Mouse (Mus musculus): Measurements from ENCODE around the gene Sim2. TPM values are rescaled to one million over a fixed set of nuclear protein-coding genes. Genes with fewer than 3 reads are reported as not detected.

Gene Sim2
- polyA plus RNA-seq, 1 experiment = not detected

DNA sequence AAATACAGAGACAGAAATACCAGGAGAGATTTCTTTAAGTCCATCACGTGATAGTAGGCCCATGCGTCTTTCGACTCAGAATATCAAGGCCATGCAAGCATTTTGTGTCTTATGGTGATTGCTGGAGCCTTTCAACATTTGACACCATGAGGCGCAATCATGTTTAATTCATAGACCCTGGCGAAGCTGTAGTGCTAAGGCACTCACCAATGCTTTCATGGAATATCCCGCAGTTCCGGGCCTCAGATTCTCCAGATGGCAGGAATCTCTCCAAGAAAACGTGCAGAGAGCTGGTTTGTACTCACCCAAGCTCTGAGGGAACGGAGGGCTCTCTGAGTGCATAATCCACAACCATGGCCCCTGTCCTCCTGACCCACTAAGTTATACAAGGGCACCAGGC is 13.8 kb upstream of the Sim2 start:
- H3K9ac ChIP-seq (ENCODE audit: low read depth, poor library complexity, severe bottlenecking) = no peak overlapping the region
- H3K4me1 ChIP-seq (ENCODE audit: control insufficient read depth, insufficient read depth, low read length) = no peaks in the 10 kb centered on the region
- no peak overlapping the region for H3K4me3 ChIP-seq (ENCODE audit: low read depth, low read length)
- no peak overlapping the region for H3K27ac ChIP-seq (ENCODE audit: insufficient read depth, low read length)
- H3K36me3 ChIP-seq (ENCODE audit: control insufficient read depth, insufficient read depth, low read length, poor library complexity, severe bottlenecking) = no peaks in the 10 kb centered on the region
- TF ChIP-seq EP300 (IDR thresholded peaks at IDR 0.05; ENCODE audit: insufficient read depth, low read depth, low read length) (no peak), POLR2A (IDR thresholded peaks at IDR 0.05; ENCODE audit: insufficient read depth, low read length) (no peak), CTCF (IDR thresholded peaks at IDR 0.05; ENCODE audit: low read depth, low read length) (no peak)
- no peaks in the 10 kb centered on the region for H3K27me3 ChIP-seq (ENCODE audit: control insufficient read depth, insufficient read depth, low read length, poor library complexity, severe bottlenecking)
- H3K9me3 ChIP-seq (replicated peaks; ENCODE audit: control insufficient read depth, insufficient read depth, low read length, poor library complexity, severe bottlenecking) = peaks cover 4% of the 10 kb centered on the region; the same call in 1 of the 2 replicates

DNA sequence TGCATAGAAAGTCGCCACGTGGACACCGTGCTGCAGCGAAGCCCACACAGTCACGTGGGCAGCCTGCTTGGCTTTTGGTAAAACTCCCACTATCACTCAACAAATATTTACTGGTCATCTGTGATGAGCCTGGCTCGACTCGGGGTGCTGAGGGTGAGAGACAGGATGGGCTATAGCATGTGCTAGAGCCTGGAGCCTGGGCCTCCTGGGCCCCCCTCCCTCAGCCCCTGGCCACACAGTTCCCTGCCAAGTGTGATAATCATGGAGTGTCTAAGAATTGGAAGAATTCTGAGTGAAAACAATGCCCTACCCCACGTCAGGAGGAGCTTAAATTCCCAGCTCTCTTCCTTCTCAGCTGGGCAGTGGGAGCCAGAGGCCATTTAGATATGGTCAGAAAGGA is 13.3 kb upstream of the Sim2 start:
- Histone ChIP-seq H3K27ac (ENCODE audit: insufficient read depth, low read length) (no peak overlapping the region), H3K4me3 (ENCODE audit: low read depth, low read length) (no peak overlapping the region), H3K4me1 (ENCODE audit: control insufficient read depth, insufficient read depth, low read length) (no peaks in the 10 kb centered on the region), H3K9ac (ENCODE audit: low read depth, poor library complexity, severe bottlenecking) (no peak overlapping the region), H3K9me3 (replicated peaks; ENCODE audit: control insufficient read depth, insufficient read depth, low read length, poor library complexity, severe bottlenecking) (peaks cover 4% of the 10 kb centered on the region; the same call in 1 of the 2 replicates), H3K36me3 (ENCODE audit: control insufficient read depth, insufficient read depth, low read length, poor library complexity, severe bottlenecking) (no peaks in the 10 kb centered on the region), H3K27me3 (ENCODE audit: control insufficient read depth, insufficient read depth, low read length, poor library complexity, severe bottlenecking) (no peaks in the 10 kb centered on the region)
- TF ChIP-seq POLR2A (IDR thresholded peaks at IDR 0.05; ENCODE audit: insufficient read depth, low read length) = no peak

GRCm38 (mm10) chr16:94075362-94076027 is 9.2 kb upstream of the Sim2 start:
- H3K9ac ChIP-seq (ENCODE audit: low read depth, poor library complexity, severe bottlenecking) = no peak overlapping the region
- H3K4me3 ChIP-seq (ENCODE audit: low read depth, low read length) = no peak overlapping the region
- no peak overlapping the region for H3K27ac ChIP-seq (ENCODE audit: insufficient read depth, low read length)
- H3K4me1 ChIP-seq (ENCODE audit: control insufficient read depth, insufficient read depth, low read length) = no peaks in the 10 kb centered on the region
- no peaks in the 10 kb centered on the region for H3K36me3 ChIP-seq (ENCODE audit: control insufficient read depth, insufficient read depth, low read length, poor library complexity, severe bottlenecking)
- TF ChIP-seq EP300 (IDR thresholded peaks at IDR 0.05; ENCODE audit: insufficient read depth, low read depth, low read length) (no peak), POLR2A (IDR thresholded peaks at IDR 0.05; ENCODE audit: insufficient read depth, low read length) (no peak), CTCF (IDR thresholded peaks at IDR 0.05; ENCODE audit: low read depth, low read length) (peak; percentile 66)
- H3K27me3 ChIP-seq (ENCODE audit: control insufficient read depth, insufficient read depth, low read length, poor library complexity, severe bottlenecking) = peaks cover 15% of the 10 kb centered on the region
- no peaks in the 10 kb centered on the region for H3K9me3 ChIP-seq (replicated peaks; ENCODE audit: control insufficient read depth, insufficient read depth, low read length, poor library complexity, severe bottlenecking)

DNA sequence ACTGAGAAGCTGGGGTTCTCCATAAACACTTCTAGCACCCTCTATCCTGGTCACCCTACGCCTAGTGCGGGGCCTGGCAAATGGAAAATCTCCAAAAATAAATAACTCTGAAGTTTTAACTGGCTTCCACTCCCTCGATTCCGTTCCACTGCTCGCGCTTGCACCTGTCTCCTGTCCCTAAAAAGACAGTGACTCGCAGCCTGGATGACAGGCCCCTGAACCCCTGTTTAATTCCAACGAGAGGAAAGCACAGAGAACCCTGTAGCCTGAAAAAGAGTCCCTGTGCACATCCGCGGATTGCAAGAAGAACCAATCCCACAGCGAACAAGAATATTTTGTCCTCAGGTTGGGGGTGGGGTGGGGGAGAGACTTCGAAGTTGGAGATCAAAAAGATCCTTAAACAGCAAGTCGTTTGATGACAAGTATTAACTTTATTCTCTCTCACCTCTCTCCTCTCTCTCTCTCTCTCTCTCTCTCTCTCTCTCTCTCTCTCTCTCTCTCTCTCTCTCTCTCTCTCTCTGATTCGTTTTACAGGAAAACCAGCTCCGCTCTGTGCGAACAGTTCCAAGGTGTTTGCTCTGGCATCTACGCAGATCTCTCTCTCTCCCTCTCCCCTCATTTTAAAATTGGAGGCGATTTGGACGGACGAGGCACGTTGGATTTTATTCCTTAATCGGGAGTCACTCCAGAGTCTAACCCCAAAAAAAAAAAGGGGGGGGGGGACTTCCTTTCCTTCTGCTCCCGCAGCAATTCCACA is 6.2 kb upstream of the Sim2 start:
- no peak overlapping the region for H3K4me3 ChIP-seq (ENCODE audit: low read depth, low read length)
- H3K4me1 ChIP-seq (ENCODE audit: control insufficient read depth, insufficient read depth, low read length) = no peaks in the 10 kb centered on the region
- H3K27ac ChIP-seq (ENCODE audit: insufficient read depth, low read length) = no peak overlapping the region
- H3K27me3 ChIP-seq (ENCODE audit: control insufficient read depth, insufficient read depth, low read length, poor library complexity, severe bottlenecking) = peaks cover 28% of the 10 kb centered on the region
- no peaks in the 10 kb centered on the region for H3K9me3 ChIP-seq (replicated peaks; ENCODE audit: control insufficient read depth, insufficient read depth, low read length, poor library complexity, severe bottlenecking)
- TF ChIP-seq EP300 (IDR thresholded peaks at IDR 0.05; ENCODE audit: insufficient read depth, low read depth, low read length) (no peak), CTCF (IDR thresholded peaks at IDR 0.05; ENCODE audit: low read depth, low read length) (no peak), POLR2A (IDR thresholded peaks at IDR 0.05; ENCODE audit: insufficient read depth, low read length) (no peak)
- no peak overlapping the region for H3K9ac ChIP-seq (ENCODE audit: low read depth, poor library complexity, severe bottlenecking)
- no peaks in the 10 kb centered on the region for H3K36me3 ChIP-seq (ENCODE audit: control insufficient read depth, insufficient read depth, low read length, poor library complexity, severe bottlenecking)

DNA sequence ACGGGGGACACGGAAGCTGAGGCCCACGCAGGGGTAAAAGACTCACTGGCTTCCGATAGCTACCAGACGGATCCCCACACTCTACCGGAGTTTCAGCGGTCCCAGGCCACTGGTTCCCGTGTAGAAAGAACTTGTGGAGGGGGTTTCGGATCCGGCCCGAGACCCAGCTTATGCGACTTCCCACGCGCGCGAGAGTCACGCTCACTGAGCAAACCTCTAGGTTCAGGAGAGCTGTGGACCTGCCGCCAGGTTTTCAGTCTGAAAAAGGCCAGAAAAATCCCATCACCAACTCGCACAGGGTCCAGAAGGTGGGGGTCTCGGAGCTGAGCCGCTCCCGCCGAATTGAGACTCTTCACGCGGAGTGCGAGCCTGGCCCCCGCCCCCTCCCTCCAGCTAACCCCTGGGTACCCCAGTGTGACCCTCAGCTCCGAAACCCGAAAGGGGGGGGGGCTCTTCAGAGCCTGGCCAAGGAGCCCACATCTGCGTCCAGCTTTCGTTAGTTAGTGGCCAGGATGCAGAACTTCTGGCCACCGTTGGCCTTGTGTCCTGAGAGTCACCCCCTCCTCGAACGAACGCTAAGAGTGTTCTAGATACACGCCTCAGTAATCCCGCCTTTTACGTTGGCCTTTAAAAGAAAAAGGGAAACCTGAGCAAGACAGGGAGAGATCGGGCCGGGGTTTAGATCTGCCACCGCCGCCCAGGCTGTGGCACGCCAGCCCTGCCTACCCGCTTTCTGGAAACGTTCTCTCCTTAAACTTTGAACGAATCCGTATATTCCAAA is 5.5 kb upstream of the Sim2 start:
- Histone ChIP-seq H3K4me3 (ENCODE audit: low read depth, low read length) (0 out of 2 replicates have a peak overlapping the region, but pooled peaks have one; percentile 34), H3K9me3 (replicated peaks; ENCODE audit: control insufficient read depth, insufficient read depth, low read length, poor library complexity, severe bottlenecking) (no peaks in the 10 kb centered on the region), H3K4me1 (ENCODE audit: control insufficient read depth, insufficient read depth, low read length) (no peaks in the 10 kb centered on the region), H3K27ac (ENCODE audit: insufficient read depth, low read length) (no peak overlapping the region), H3K9ac (ENCODE audit: low read depth, poor library complexity, severe bottlenecking) (no peak overlapping the region), H3K27me3 (ENCODE audit: control insufficient read depth, insufficient read depth, low read length, poor library complexity, severe bottlenecking) (peaks cover 35% of the 10 kb centered on the region), H3K36me3 (ENCODE audit: control insufficient read depth, insufficient read depth, low read length, poor library complexity, severe bottlenecking) (no peaks in the 10 kb centered on the region)
- TF ChIP-seq EP300 (IDR thresholded peaks at IDR 0.05; ENCODE audit: insufficient read depth, low read depth, low read length) (no peak), POLR2A (IDR thresholded peaks at IDR 0.05; ENCODE audit: insufficient read depth, low read length) (no peak), CTCF (IDR thresholded peaks at IDR 0.05; ENCODE audit: low read depth, low read length) (no peak)
